Mouse (Mus musculus) induced T-regulatory cell, adult 2 months (primary cell): ENCODE results near the gene Itih5.
A peak's percentile ranks its signal among the peaks of the same experiment; 100 is the strongest.

Experiments
- DNase-seq: peaks from one replicate; pipeline ENCODE4 v3.0.0-alpha.2; 2012; ENCODE audit warnings: low read depth

The Itih5 gene

GRCm38 (mm10) chr2:10261337-10261736, 108.0 kb downstream of the Itih5 start:
- no peak for DNase-seq

- no peak for DNase-seq
Observed at GRCm38 (mm10) chr2:10262722-10263121, 109.4 kb downstream of the Itih5 start.

GRCm38 (mm10) chr2:10263909-10264489, 110.6 kb downstream of the Itih5 start:
- no peak for DNase-seq

- no peak for DNase-seq
Observed at GRCm38 (mm10) chr2:10265881-10266280, 112.5 kb downstream of the Itih5 start.

- DNase-seq, result no peak
Observed at GRCm38 (mm10) chr2:10272604-10273115, 119.3 kb downstream of the Itih5 start.

- no peak for DNase-seq
Observed at GRCm38 (mm10) chr2:10273541-10274050, 120.2 kb downstream of the Itih5 start.

- peak; percentile 30 for DNase-seq
Observed at GRCm38 (mm10) chr2:10276194-10276593, 122.8 kb downstream of the Itih5 start.

GRCm38 (mm10) chr2:10283686-10284085, 130.3 kb downstream of the Itih5 start:
- DNase-seq, result no peak

GRCm38 (mm10) chr2:10284636-10285270, 131.4 kb downstream of the Itih5 start:
- peak; percentile 4 for DNase-seq

- no peak for DNase-seq
Observed at GRCm38 (mm10) chr2:10285975-10286374, 132.6 kb downstream of the Itih5 start.

- peak; percentile 89 for DNase-seq
Observed at GRCm38 (mm10) chr2:10288142-10288831, 134.9 kb downstream of the Itih5 start.

GRCm38 (mm10) chr2:10288881-10289280, 135.5 kb downstream of the Itih5 start:
- DNase-seq, result no peak

GRCm38 (mm10) chr2:10290115-10290514, 136.7 kb downstream of the Itih5 start:
- DNase-seq, result no peak

GRCm38 (mm10) chr2:10293556-10294206, 140.3 kb downstream of the Itih5 start:
- no peak for DNase-seq

GRCm38 (mm10) chr2:10295908-10296307, 142.5 kb downstream of the Itih5 start:
- DNase-seq, result no peak

GRCm38 (mm10) chr2:10300244-10300643, 146.9 kb downstream of the Itih5 start:
- DNase-seq, result peak; percentile 33

GRCm38 (mm10) chr2:10300771-10301170, 147.4 kb downstream of the Itih5 start:
- no peak for DNase-seq

GRCm38 (mm10) chr2:10301391-10301790, 148.0 kb downstream of the Itih5 start:
- DNase-seq, result no peak

- no peak for DNase-seq
Observed at GRCm38 (mm10) chr2:10301997-10302396, 148.6 kb downstream of the Itih5 start.

- no peak for DNase-seq
Observed at GRCm38 (mm10) chr2:10304911-10305310, 151.5 kb downstream of the Itih5 start.
